Mouse (Mus musculus) hindbrain, embryonic 16.5 days (tissue): ENCODE measurements around the gene Mgll. TPM values are rescaled to one million over a fixed set of nuclear protein-coding genes. Genes with fewer than 3 reads are reported as not detected.

Source experiments
- ATAC-seq: fragments of 200-750 bp; cut with Nextera tagmentation; 2 replicates; pipeline ENCODE4 v1.8.0; 2017; ENCODE audit warnings: moderate TSS enrichment, moderate library complexity
- H3K27ac ChIP-seq: fragments of 300-500 bp; sonication (generic); 2 replicates; pipeline ENCODE4 v1.5.1; 2014; ENCODE audit warnings: low read depth, mild to moderate bottlenecking, control low read depth, low read length, moderate library complexity
- H3K27me3 ChIP-seq: fragments of 300-500 bp; sonication (generic); replicated peaks from 2 replicates; pipeline ENCODE4 v1.6.1; 2014; ENCODE audit warnings: low read length; ENCODE audit not compliant: control insufficient read depth, insufficient read depth
- H3K36me3 ChIP-seq: fragments of 300-500 bp; sonication (generic); 2 replicates; pipeline ENCODE4 v1.6.1; 2014; ENCODE audit warnings: mild to moderate bottlenecking, low read length, moderate library complexity, mixed read lengths; ENCODE audit not compliant: control insufficient read depth, insufficient read depth
- H3K4me1 ChIP-seq: fragments of 300-500 bp; sonication (generic); 2 replicates; pipeline ENCODE4 v1.6.1; 2014; ENCODE audit warnings: low read depth, low read length; ENCODE audit not compliant: control insufficient read depth, insufficient read depth
- H3K4me2 ChIP-seq: fragments of 300-500 bp; sonication (generic); 2 replicates; pipeline ENCODE4 v1.6.1; 2014; ENCODE audit warnings: mild to moderate bottlenecking, low read length, control low read depth, moderate library complexity
- H3K4me3 ChIP-seq: fragments of 300-500 bp; sonication (generic); 2 replicates; pipeline ENCODE4 v1.5.1; 2014; ENCODE audit warnings: mild to moderate bottlenecking, low read length, control low read depth, moderate library complexity
- H3K9ac ChIP-seq: fragments of 300-500 bp; sonication (generic); 2 replicates; pipeline ENCODE4 v1.6.1; 2014; ENCODE audit warnings: low read depth, mild to moderate bottlenecking, control low read depth, low read length, moderate library complexity
- H3K9me3 ChIP-seq: fragments of 300-500 bp; sonication (generic); 2 replicates; pipeline ENCODE4 v1.6.1; 2014; ENCODE audit warnings: mild to moderate bottlenecking, low read length, moderate library complexity; ENCODE audit not compliant: control insufficient read depth
- WGBS: fragments of 180-500 bp; shearing (Covaris S2); extraction: QIAGEN DNeasy Blood & Tissue Kit; methylation state at CpG from one replicate; pipeline ENCODE4 v1.1.7; 2014; 5-methylcytosine and 5-hydroxymethylcytosine counted together
- polyA plus RNA-seq: library from polyadenylated mRNA; unstranded; fragments of >200 nt; fragmentation: Nextera tagmentation; extraction: Ambion mirVana; gene quantifications from 2 replicates; pipeline ENCODE4 v1.2.1, GENCODE M21; 2015

The Mgll gene
- polyA plus RNA-seq, 1 experiment from 2014 or later = 96.8 TPM

- H3K27me3 ChIP-seq = no peaks in the 10 kb centered on the region
- no peak for ATAC-seq
- no peak overlapping the region for H3K9ac ChIP-seq
- WGBS = 77% methylated on average over 5 of the region's 5 CpGs
- H3K4me1 ChIP-seq = peaks cover 2% of the 10 kb centered on the region; the same call in 1 of the 2 replicates
- no peak overlapping the region for H3K4me2 ChIP-seq
- no peak overlapping the region for H3K27ac ChIP-seq
- no peaks in the 10 kb centered on the region for H3K36me3 ChIP-seq
- no peak overlapping the region for H3K4me3 ChIP-seq
- no peaks in the 10 kb centered on the region for H3K9me3 ChIP-seq
Measured at GRCm38 (mm10) chr6:88770981-88771380, 46.8 kb downstream of the Mgll start.

- Histone ChIP-seq H3K9ac (no peak overlapping the region), H3K27ac (no peak overlapping the region), H3K27me3 (no peaks in the 10 kb centered on the region), H3K4me2 (no peak overlapping the region), H3K4me3 (no peak overlapping the region), H3K36me3 (no peaks in the 10 kb centered on the region), H3K4me1 (peaks cover under 1% of the 10 kb centered on the region; the same call in 1 of the 2 replicates), H3K9me3 (no peaks in the 10 kb centered on the region)
- ATAC-seq = no peak
- WGBS = 86% methylated on average over 13 of the region's 13 CpGs
Measured at GRCm38 (mm10) chr6:88772041-88772440, 47.8 kb downstream of the Mgll start.

- WGBS = 84% methylated on average over 9 of the region's 9 CpGs
- Histone ChIP-seq H3K27me3 (no peaks in the 10 kb centered on the region), H3K9me3 (no peaks in the 10 kb centered on the region), H3K27ac (no peak overlapping the region), H3K4me3 (no peak overlapping the region), H3K4me1 (peaks cover 3% of the 10 kb centered on the region), H3K9ac (no peak overlapping the region), H3K36me3 (no peaks in the 10 kb centered on the region), H3K4me2 (no peak overlapping the region)
- ATAC-seq = no peak
Measured at GRCm38 (mm10) chr6:88774055-88774454, 49.8 kb downstream of the Mgll start.

- Histone ChIP-seq H3K27me3 (no peaks in the 10 kb centered on the region), H3K9me3 (no peaks in the 10 kb centered on the region), H3K27ac (no peak overlapping the region), H3K4me1 (peaks cover 3% of the 10 kb centered on the region), H3K9ac (no peak overlapping the region), H3K4me2 (no peak overlapping the region), H3K36me3 (no peaks in the 10 kb centered on the region), H3K4me3 (no peak overlapping the region)
- no peak for ATAC-seq
- 72% methylated on average over 13 of the region's 14 CpGs for WGBS
Measured at GRCm38 (mm10) chr6:88775267-88775666, 51.1 kb downstream of the Mgll start.

- H3K27me3 ChIP-seq = no peaks in the 10 kb centered on the region
Measured at GRCm38 (mm10) chr6:88776336-88776923, 52.2 kb downstream of the Mgll start.

GRCm38 (mm10) chr6:88776964-88777363, 52.8 kb downstream of the Mgll start:
- Histone ChIP-seq H3K4me1 (peaks cover 3% of the 10 kb centered on the region), H3K27me3 (no peaks in the 10 kb centered on the region), H3K9me3 (no peaks in the 10 kb centered on the region), H3K9ac (no peak overlapping the region), H3K4me2 (no peak overlapping the region), H3K4me3 (no peak overlapping the region), H3K36me3 (no peaks in the 10 kb centered on the region), H3K27ac (no peak overlapping the region)
- 83% methylated on average over 8 of the region's 8 CpGs for WGBS
- no peak for ATAC-seq

More at GRCm38 (mm10) chr6:88776336-88776923, 52.2 kb downstream of the Mgll start:
- Histone ChIP-seq H3K9ac (no peak overlapping the region), H3K27ac (no peak overlapping the region), H3K36me3 (no peaks in the 10 kb centered on the region), H3K4me1 (peaks cover 3% of the 10 kb centered on the region), H3K9me3 (no peaks in the 10 kb centered on the region), H3K4me2 (no peak overlapping the region), H3K4me3 (no peak overlapping the region)
- peak; percentile 18; the same call in 1 of the 2 replicates for ATAC-seq
- 55% methylated on average over 13 of the region's 13 CpGs for WGBS

- WGBS = 29% methylated on average over 8 of the region's 8 CpGs
- H3K9me3 ChIP-seq = no peaks in the 10 kb centered on the region
- no peak overlapping the region for H3K4me2 ChIP-seq
- H3K4me3 ChIP-seq = no peak overlapping the region
- no peak overlapping the region for H3K27ac ChIP-seq
- no peaks in the 10 kb centered on the region for H3K27me3 ChIP-seq
- H3K36me3 ChIP-seq = no peaks in the 10 kb centered on the region
- no peak for ATAC-seq
- H3K4me1 ChIP-seq = peaks cover 3% of the 10 kb centered on the region
- H3K9ac ChIP-seq = no peak overlapping the region
Measured at GRCm38 (mm10) chr6:88778047-88778688, 54.0 kb downstream of the Mgll start.

- Histone ChIP-seq H3K9ac (no peak overlapping the region), H3K36me3 (no peaks in the 10 kb centered on the region), H3K9me3 (no peaks in the 10 kb centered on the region), H3K27me3 (no peaks in the 10 kb centered on the region), H3K27ac (no peak overlapping the region), H3K4me1 (peaks cover 3% of the 10 kb centered on the region), H3K4me3 (no peak overlapping the region), H3K4me2 (no peak overlapping the region)
- ATAC-seq = no peak
- WGBS = 89% methylated on average over 5 of the region's 5 CpGs
Measured at GRCm38 (mm10) chr6:88779755-88780154, 55.5 kb downstream of the Mgll start.

- Histone ChIP-seq H3K4me2 (no peak overlapping the region), H3K27ac (no peak overlapping the region), H3K9ac (no peak overlapping the region), H3K4me1 (peaks cover 11% of the 10 kb centered on the region), H3K27me3 (no peaks in the 10 kb centered on the region), H3K9me3 (no peaks in the 10 kb centered on the region), H3K4me3 (no peak overlapping the region), H3K36me3 (no peaks in the 10 kb centered on the region)
- WGBS = 40% methylated on average over 4 of the region's 4 CpGs
- no peak for ATAC-seq
Measured at GRCm38 (mm10) chr6:88781919-88782318, 57.7 kb downstream of the Mgll start.
